Mouse (Mus musculus) skeletal muscle tissue, adult 2 months (tissue): Measurements from ENCODE around the gene Ssmem1.

Source experiments
- DNase-seq: peaks from one replicate; pipeline ENCODE4 v3.0.0-alpha.2; 2012; ENCODE audit warnings: low read depth, low spot score

Gene Ssmem1

GRCm38 (mm10) chr6:30554092-30554491, 44.4 kb downstream of the Ssmem1 start:
- no peak for DNase-seq

- DNase-seq: peak; percentile 57
Measured at GRCm38 (mm10) chr6:30554621-30555170, 45.0 kb downstream of the Ssmem1 start.

GRCm38 (mm10) chr6:30556080-30556479, 46.4 kb downstream of the Ssmem1 start:
- peak; percentile 39 for DNase-seq

GRCm38 (mm10) chr6:30559726-30560125, 50.1 kb downstream of the Ssmem1 start:
- DNase-seq: no peak

GRCm38 (mm10) chr6:30562132-30562531, 52.5 kb downstream of the Ssmem1 start:
- no peak for DNase-seq

- DNase-seq: no peak
Measured at GRCm38 (mm10) chr6:30563575-30563974, 53.9 kb downstream of the Ssmem1 start.

GRCm38 (mm10) chr6:30564051-30564450, 54.4 kb downstream of the Ssmem1 start:
- no peak for DNase-seq

- no peak for DNase-seq
Measured at GRCm38 (mm10) chr6:30568069-30568468, 58.4 kb downstream of the Ssmem1 start, which contains the start of gene Cpa4. Cpa4 (plus strand) TSS chr6:30568369.

- DNase-seq: no peak
Measured at GRCm38 (mm10) chr6:30569331-30569730, 59.7 kb downstream of the Ssmem1 start.
